Mouse (Mus musculus) adrenal gland, postnatal 25 days (tissue): ENCODE measurements at regions not wholly inside any gene's neighbourhood (a gene's known extent, or its start where the extent isn't known, plus 50 kb on each side); places are given as distances from the start of the nearest gene placed in this dataset.

ENCODE experiments used
- DNase-seq: peaks from one replicate; pipeline ENCODE4 v3.0.0; 2021; ENCODE audit warnings: mixed read lengths

DNA sequence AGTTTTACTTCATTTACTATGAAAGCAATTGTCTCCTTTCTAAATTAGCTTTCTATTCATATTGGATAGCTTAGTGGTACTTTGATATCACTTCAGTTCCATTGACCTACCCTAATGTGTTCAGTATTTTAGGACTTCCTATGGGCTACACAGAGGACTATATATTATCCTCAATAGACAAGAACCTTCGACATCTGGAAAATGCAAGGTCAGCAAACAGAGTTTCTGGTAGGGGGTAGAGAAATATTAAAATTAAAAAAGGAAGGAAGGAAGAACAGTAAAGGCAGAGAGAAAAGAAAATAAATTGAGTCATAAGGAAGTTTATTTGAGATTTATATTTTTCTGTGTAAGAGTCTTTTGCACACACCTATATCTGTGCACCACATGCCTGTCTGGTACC is 107.4 kb upstream of the Insig1 start:
- DNase-seq = no peak

DNA sequence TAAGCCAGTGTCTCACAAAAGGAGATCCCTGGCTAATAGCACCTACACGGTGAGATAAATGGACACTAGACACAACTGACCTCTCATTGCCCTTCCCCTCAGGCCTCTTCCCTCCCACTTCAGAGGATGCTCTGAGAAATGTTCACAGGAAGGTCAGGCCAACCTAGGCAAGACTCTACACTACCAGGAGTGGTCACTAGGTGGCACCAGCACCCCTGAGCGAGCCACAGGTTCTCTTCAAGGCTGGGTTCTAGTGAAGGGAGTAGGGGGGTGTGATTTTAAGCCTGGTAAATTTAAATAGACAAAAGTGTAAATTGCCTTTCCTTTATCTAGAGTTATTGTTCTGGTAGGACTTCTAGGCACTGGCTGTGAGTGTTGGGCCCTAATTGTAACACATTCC is 76.0 kb upstream of the Insig1 start:
- DNase-seq = peak; percentile 70

DNA sequence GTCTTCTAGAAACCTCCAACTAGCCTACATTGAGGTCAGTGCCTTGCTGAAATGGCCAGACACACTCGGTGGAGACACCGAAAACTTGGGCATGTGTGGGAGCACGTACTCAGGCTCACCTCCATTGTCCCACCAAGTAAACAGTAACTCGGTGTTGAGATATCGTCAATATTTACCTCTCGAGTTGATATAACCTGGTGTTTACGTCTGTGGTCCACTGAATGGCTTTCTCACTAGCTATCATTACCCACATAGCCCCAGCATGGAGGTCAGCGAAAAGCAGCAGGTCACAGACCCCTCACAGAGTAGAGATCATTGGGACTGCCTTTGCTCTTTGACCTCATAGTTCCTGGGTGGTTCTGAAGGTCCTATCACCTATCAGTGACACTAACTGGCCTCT is 73.4 kb upstream of the Insig1 start:
- no peak for DNase-seq

DNA sequence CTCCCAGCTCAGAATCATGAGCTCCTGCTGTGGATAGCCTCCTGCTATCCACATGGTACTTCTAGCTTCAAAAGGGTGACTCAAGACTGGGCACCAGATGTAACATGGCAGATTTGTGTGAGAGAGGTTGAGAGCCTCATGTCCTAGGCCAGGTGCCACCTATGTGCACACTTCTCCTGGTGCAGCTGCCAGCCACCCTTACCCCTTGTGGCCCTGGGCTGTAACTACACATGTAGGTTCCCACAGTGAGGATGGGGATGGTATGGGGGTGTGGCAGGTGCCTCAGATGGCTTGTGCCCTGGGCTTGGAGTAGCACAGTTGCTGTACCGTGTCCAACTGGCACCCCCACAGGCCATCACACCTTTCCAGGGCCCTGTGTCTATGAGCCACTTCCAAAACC is 68.2 kb upstream of the Insig1 start:
- no peak for DNase-seq

DNA sequence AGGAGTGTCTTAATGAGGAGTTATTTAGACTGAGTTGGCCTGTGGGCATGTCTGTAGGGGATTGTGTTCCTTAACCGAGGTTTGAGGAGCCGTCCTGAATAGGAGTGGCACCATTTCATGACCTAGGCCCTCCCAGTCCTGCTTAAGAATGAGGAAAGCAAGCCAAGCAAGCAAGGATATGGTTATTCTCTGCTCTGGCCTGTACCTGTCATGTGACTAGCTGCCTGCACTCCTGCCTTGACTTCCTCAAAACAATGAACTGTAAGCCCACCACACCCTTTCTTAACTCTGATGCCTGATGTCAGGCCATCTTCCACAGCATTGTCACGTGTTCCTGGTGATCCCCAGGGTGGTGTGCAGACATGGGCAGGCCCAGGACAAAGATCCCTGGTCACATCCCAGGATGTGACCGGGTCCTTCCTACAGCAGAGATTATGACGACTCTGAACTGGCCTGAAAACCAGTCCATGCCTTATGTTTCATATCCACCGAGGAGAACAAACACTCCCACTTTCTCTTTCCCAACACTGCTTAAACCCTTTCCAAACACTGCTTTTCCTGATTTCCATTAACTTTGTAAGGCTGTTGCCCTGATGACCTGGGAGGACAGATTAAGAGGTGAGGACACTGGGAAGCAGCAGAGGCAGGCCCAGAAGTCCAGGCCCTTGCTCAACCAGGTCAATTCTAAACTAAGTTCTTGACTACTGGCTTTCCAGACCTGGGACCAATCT is 67.2 kb upstream of the Insig1 start:
- DNase-seq = no peak

DNA sequence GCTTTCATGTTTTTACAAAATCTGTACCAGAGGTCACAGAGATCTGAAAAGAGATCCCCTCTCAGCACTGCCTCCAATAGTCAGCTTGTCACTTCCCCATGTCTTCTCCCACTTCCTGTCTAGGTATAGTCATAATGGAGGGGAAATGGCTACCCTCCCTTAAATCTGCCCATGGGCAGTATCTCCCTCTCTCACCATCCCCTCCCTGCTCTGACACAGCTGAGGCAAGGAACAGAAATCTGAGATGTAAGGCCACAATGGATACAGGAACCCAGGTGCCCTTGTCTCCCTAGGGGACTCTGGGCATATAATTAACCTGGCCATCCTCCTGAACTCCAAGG is 66.7 kb upstream of the Insig1 start:
- DNase-seq = no peak

DNA sequence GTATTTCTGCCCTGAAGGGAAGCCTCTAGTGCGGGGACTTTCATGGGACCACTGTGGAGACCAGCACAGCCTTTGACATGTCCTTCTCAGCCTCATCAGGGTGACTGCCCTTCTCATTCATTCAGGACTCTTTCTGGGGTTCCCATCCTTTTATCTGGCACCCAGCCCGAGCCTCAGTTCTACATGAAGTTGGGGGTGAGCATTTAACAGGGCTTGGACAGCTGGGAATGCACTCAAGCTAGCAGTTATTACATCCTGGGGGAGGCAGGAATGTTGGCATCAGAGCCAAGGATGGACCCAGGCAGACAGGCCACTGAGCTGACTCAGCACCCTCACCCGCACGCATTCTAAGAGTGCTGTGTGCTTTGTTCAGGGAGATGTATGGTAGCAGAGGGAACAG is 61.8 kb upstream of the Insig1 start:
- DNase-seq = no peak

DNA sequence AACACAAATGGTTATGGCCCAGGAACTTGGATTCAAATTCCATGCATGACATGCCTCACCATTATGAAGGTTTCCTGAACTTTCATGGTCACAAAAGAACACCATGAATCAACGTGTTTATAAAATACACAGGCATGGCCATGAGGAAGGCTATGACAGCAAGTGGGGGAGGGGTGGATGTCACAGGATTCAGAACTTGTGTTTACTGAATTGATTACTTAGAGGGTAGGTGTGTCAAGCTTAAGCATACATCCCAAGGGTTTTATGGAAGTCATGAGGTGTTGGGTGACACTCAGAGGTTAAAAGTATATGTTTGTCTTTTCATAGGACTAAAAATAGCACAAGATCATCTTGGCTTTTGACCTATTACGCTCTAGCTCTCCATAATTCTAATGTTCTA is 61.3 kb upstream of the Insig1 start:
- DNase-seq = no peak

DNA sequence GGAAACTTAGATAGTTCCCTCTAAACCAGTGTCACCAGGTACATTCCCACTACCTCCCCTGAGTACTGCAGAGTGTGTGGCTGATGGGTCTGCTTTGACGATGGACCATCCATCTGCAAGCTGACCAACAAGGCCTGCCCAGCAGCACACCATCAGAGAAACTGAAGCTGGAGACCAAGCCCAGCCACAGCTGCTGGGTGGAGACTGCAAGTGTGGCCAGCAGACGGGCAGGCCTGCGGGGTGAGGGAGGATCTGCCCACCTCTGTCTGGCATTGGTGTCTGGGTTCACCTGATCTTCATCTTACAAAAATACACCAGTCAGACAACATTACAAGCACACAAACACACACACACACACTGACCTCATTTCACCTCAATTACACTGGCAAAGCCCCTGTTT is 60.6 kb upstream of the Insig1 start:
- DNase-seq = no peak

DNA sequence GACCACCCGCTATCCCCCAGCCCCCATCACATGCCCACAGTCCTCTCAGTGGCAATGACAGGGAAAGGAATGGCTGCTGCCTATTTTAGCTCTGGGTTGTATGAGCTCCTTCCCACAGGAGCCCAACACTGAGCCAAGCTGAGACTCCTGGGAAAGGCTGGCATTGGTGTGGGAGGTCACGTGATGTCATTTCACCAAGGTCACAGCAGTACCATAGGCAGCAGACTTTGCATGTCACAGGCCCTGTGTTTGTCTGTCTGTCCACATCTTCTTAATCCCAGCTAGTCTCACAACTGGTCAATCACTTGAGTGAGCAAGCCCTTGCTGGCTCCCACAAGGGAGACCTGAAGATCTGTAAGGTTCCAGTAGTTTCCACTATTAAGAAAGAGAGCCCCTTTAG is 58.7 kb upstream of the Insig1 start:
- DNase-seq = no peak

DNA sequence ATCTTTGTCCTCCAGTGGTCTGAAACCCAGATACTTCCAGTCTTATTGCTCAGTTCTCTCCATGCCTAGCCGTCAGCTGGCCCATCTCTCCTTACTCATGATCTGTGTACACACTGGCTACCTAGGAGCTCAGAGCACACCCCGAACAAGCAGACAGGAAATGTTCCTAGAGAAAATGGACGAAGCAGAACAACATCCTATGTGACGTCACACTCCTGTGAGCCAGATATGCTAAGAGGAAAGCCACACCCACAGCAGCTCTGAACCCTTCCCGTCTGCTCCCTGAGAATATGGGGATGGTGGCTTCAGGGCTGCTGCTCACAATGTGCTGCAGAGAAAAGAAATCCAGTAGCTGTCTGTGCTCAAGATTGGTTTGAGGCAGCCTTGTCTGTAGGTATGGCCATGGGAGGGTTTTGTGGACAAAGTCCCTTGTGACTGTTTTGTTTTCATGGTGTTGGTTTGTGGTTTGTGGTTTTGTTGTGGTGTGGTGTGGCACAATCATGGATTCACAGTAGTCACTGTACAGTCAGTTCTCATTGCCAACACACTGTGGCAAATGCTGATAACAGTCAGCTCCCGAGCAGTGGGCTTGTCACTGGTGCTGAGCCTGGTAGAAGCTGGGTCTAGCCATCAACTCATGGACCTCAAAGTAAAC is 57.4 kb upstream of the Insig1 start:
- DNase-seq = no peak

DNA sequence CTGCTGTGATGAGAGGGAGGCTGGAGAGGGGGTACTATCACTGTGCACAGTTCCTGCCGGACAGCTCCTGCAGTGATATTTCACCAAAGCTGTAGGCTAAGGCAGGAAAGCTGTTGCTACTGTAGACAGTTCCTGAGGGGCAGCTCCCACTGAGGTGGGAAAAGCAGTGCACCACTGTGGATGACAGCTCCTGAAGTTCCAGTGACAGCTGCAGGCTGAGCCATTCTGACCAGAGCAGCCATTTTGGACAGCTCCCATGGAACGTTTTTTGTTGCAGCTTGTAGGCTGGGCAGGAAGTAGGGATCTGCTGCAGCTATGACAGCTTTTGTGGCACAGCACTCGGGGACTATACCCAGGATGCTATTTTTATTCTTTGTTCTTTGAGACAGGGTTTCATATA is 51.3 kb upstream of the Insig1 start:
- no peak for DNase-seq
